Mouse (Mus musculus): ENCODE measurements around the gene Kras.

Gene Kras

GRCm38 (mm10) chr6:145250185-145250791 is at the start of gene Kras:
Gene Kras, minus strand, starts transcription at chr6:145250239.
- DNase-seq = peak; percentile 87 to 88

GRCm38 (mm10) chr6:145297626-145298025 is 47.6 kb upstream of the Kras start:
- no peak for DNase-seq

DNA sequence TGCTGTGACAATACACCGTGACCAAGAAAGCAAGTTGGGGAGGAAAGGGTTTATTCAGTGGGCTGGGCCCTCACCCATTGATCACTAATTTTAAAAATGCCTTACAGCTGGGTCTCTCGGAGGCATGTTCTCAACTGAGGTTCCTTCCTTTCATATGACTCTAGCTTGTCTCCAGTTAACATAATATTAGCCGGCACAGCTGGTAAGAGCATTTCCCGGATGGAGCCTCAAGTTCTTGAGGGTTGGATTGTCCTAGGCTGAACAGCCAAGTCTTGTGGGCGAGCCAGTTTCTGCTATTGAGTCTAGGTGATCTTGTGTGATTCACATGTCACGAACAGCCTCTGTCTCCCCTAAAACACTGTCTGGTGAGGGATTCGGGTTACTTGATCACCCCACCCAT is 46.9 kb upstream of the Kras start:
- no peak for DNase-seq

GRCm38 (mm10) chr6:145295171-145295570 is 45.1 kb upstream of the Kras start:
- no peak for DNase-seq

DNA sequence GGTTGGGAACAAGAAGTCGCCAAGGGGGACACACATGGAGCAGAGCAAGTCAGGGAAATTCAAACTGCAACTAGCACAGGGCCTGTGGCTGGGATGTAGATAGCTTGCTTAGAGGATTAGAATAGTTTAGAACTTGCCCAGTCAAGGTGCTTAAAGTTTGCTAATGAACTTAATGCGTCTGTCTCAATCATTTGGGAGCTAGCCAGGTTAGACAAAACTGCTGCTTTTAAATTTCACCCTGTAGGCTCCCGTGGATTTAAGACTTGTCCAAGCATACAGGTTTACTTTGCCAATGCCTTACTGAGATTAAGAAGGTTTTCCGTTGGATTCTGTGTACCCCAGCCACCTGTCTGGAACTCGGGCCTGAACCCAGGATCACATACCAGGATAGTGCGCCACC is 43.1 kb upstream of the Kras start:
- DNase-seq = no peak

DNA sequence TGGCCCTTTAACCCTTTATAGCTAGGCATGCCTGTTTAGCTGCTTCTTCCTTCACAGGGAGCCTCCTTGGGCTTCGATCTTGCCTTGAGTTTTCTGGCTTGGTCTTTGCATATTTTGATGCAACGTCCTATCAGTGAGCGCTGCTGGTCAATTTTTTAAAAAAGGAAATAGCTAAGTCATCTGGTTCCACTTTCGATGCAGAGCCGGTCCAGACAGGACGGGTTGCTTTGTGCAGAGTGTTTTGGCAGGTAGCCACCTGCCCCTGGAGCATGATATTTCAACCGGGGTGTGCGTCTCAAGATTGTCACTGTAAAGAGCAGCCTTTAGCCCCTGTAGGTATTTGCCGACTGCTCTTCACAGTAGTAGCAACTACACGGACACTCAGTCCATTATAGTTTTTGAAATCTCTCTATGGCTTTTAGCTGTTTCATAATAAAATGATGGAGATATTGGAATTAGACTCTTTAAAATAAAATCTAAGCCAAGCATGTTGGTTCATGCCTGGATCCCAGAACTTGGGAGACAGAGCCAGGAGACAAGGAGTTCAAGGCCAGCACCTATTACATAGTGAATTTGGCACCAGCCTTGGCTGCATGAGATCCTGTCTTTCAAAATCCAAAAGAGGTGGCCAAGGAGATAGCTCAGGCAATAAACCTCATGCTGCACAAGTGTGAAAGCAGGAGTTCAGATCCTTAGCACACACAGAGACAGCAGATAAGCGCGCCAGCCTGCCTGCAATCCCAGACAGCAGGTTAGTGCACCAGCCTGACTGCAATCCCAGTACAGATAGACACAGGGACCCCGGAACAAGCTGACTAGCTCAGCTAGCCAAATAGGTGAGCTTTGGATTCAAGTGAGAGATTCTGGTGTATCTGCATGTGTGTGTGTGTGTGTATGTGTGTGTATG is 41.6 kb upstream of the Kras start:
- peak in 1 of 2 experiments; percentile 10 for DNase-seq

DNA sequence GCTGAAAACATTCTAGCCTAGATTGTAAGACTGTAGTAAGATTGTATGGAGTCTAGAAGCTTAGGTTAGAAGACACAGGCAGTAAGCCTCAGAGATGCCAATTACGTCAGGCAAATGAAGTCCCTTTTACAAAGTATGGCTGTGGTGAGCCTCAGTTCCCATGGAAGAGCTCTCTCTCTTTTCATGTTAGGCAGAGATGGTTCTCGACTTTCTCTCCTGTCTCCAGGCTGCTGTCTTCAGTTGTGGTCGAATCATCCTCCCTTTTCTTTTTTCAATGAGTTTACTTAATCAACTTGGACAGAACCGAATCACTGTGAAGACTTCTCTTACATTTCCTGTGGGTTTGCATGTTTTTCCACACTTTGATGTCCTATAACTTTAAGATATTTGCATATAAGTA is 35.6 kb upstream of the Kras start:
- no peak for DNase-seq

DNA sequence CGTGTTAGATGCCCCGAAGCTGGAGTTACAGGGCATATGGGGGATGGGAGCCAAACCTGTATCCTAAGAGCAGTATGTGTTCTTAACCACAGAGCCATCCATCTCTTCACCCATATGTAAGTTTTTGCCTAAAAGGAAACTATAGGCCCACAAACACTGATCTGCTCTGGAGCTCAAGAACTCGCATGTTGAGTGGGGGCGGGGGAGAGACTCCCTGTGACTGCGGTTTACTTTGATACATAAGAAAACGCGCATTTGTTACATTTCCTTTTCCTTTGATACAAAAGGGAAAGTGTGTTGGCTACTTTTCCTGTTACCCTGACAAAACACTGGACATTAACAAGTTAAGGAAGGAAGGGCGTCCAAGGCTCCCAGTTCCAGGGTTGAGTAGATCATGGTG is 34.2 kb upstream of the Kras start:
- no peak for DNase-seq

DNA sequence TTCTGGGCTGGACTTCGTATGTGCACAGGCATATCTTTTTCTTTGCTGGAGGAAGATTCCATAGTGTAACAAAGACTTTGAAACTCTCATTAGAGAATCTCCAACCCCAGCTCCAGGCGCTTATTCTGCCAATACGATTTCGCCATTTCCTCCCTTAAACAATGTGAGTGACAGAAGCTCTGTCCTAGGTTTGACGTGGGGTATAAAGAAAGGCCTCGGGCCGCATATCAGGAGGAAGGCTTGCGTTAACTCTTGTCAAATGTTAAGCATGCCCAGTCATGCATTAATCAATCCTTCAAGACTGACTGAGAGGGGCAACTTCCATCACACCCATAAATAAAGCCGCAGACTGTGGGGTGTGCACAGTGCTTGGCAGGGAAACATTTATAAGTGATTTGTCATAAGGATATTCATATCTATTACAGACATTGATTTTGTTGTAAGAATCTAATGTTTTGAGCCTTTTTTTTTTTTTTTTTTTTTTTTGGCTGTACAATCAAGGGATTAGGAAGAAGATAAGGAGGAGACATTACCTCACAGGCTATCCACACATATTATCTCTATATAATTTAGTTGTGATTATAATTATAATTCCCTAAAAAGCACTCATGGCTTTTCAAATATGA is 27.2 kb upstream of the Kras start:
- no peak for DNase-seq

DNA sequence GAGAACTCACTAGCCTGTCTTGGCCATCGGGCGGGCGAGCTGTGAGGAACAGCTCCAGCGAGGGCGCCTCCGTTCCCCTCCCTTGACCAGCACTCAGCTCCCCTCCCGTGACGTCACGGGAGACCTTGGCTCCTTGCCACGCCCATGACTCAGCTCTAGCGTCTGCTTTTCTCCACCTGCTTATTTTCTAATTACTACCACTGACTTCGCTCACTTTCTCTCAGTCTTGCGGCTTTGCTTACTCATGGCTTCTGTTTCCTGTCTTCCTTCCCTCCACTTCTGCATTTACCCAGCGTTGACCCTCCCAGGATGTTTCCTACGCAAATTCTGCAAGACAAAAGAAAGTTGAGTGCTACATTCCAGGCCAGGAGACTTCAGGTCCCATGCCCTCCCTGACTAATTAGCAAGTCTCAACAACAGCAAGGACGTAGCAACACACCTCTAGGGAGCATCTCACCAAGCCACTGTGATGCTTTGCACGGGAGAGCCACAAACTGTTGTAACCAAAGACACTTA is 26.3 kb upstream of the Kras start:
- peak; percentile 52 to 68 for DNase-seq

DNA sequence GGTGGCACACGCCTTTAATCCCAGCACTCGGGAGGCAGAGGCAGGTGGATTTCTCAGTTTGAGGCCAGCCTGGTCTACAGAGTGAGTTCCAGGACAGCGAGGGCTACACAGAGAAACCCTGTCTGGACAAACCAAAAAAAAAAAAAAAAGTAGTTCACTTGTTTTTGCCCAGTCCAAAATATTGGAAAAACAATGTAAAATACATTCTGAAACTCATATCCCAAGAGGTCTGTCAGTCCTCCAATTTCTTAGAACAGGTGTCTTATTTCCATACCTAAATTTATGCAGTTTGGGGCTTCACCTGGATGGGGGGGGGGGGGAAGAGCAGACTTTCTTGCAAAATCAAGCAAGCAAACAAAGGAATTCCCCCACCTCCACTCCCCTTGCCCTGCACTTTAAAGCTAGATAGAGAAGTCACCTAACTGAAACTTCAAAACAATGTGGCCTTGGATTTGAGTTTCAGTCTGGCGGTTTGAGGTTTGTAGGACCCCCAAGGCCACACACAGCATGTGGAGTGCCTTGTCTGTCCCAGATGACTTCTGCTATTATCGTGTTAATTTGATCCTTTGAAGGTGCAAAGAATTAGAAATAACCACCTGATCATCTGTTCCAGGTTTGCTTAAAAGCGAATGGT is 25.7 kb upstream of the Kras start:
- DNase-seq = no peak

DNA sequence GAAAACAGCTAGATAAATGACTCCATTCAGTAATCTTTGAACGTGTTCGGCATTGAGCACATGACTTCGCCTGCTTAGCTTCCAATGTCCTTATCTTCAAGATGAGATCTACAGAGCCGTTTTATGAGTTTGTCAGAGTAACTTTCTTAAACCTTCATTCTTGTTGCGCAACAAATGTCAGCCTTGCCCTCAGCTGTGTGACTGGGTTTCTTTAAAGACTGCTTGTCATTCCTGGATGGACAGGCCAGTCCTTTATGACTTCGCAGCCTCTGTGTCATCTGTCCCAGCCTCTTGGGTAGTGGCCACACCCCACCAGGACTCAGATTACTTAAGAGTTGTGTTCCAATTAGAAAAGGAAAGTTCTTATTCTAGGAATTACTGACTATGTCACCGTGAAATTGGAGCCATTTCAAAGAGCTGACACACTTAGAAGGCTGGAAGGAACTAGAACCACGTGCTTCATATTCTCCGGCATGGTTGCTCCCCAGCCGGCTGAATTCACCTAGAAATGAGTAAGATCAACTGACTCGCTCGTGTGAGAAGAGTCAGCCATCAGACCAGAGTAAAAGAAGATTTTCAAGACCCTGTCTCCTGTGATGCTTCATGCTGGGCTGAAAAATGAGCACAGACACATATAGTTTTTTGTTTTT is 24.1 kb upstream of the Kras start:
- DNase-seq = no peak

DNA sequence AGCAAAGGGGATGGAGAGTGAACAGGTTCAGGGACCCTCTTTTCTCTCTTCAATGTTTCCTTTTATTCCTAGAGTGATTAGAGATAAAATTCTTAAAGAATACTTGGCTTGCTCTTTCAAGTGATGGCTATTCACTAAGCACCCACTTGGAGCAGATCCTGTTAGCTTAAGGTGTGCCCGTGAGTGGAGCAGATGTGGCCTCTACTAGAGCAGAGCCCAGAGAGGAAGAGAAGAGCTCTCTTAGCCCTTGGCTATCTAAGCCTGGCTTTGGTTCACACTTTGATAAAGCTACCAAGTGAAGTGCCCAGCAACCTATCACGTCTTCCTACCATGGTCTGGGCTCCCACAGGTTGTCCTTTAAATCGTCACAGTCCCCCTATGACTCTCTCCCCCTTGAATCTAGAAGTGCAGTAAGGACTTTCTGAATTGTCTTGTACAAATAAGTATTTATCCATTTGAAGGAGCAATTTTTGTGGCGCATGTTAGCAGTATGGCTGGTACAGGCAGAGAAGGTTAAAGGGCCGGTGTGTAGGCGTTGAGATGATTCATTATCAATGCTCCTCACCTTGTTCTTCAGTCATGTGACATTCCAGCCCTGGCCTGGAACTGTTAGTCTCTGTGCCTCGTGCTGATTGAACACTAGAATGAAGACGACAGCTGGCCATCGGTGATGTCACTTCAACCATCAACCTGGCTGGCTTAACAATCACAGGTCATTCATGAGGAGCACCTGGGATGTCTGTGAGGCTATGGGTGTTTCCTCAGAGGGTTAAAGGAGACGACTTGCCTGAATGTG is 22.3 kb upstream of the Kras start:
- no peak for DNase-seq

- no peak for DNase-seq
These were observed 19.3 kb upstream of the Kras start for GRCm38 (mm10) chr6:145269313-145269845.

- DNase-seq = no peak
These were observed 17.7 kb upstream of the Kras start for GRCm38 (mm10) chr6:145267692-145268091.

DNA sequence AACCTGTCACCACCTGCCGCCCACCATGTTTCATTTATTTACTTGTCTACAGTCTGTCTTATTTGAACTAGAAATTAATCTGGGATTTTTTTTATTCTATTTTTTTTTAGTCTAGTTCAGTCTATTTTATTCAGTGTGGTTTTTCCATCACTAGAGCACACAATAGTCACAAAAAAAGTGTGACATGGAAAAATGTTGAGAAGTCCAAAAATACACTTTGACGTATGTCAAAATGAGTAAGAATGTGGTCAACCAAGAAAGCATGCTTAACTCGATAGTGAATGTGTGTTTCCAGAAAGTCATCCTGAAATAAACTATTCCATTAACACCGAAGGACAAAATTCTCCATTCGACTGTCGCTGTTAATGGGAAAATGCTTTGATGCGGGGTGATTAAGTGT is 12.3 kb upstream of the Kras start:
- DNase-seq = no peak

DNA sequence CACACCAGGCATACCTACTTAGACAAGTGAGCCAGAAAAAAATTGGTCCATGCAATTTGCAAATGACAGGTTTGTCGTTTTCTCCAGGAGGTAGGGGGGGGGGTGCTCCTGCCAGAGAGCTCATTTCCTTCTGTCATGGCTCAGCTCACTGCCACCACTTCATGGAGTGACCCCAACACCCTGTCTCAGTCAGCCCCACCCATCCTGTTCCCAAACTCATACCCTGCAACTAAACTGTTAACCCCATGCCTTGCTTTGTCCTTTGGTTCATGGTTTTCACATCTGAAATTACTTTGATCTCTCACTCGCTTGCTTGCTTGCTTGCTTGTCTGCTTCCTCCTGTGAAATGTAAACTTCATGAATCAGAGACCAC is 6.6 kb upstream of the Kras start:
- DNase-seq = no peak

DNA sequence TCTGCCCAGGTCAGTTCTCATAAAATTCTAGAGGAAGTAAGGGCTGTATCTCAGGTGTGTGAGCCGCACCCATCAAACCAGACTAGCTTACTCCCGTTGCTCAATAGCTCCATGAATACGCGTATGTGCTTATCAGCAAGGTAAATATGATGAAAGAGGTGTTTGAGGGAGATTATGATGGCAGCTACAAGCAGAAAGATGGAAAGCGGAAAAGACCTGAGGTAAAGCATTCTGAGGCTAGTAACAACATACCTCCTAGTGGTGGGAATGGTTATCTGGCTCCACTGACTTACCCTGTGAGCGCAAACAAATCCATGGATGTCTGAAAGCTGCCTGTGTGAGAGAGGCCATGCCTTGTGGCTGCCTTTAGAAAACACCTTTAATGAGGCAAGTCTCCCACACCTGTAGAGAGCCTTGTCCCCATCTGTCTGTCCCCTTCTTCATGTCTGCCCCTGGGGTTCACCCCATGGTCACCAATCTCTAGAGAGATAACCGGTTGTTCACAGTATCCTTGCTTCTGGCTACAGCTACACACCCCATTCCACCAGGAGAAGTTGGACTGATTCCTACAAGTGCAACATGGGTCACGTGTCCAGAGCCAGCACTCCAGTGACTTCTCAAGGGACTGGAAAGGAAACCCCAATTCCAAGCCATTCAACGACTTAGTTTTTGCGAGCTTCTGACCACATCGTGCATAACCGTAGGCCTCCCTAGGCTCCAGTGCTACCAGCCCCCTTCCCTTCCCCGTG is 6.1 kb upstream of the Kras start:
- DNase-seq = peak; percentile 9 to 14

GRCm38 (mm10) chr6:145250820-145251219 is 781 bp upstream of the Kras start:
- DNase-seq = peak in 1 of 2 experiments; percentile 9

GRCm38 (mm10) chr6:145249291-145250184 is 501 bp downstream of the Kras start:
- peak; percentile 29 to 47 for DNase-seq

All from kidney, adult 8-10 months (tissue).